Mouse (Mus musculus) liver, adult 2 months (tissue): ENCODE measurements around the gene Eif3d.

Source experiments
- CTCF ChIP-seq: fragments of 200-500 bp; IDR thresholded peaks from 2 replicates; pipeline ENCODE4 v1.5.1; 2011; ENCODE audit warnings: low read depth, low read length, control low read depth
- POLR2A ChIP-seq: fragments of 200-500 bp; IDR thresholded peaks from 2 replicates; pipeline ENCODE4 v1.6.1; 2011; ENCODE audit warnings: low read length, control low read depth; ENCODE audit not compliant: insufficient read depth; ENCODE audit errors: extremely low read depth

GRCm38 (mm10) chr15:77941563-77941962, 29.1 kb downstream of the Eif3d start:
- TF ChIP-seq CTCF = no peak
- no peak for TF ChIP-seq POLR2A
